Mouse (Mus musculus) brain, embryonic 18.5 days (tissue): ENCODE results near the gene Adat3.
"Not testable (repeated sequence)": the region's sequence is repeated elsewhere in the genome, so short reads cannot be mapped to it uniquely, and the experiment has no call there.

Experiments
- DNase-seq: peaks from one replicate; pipeline ENCODE4 v3.0.0-alpha.2; 2012; ENCODE audit warnings: low read depth, low spot score

Adat3 gene

DNA sequence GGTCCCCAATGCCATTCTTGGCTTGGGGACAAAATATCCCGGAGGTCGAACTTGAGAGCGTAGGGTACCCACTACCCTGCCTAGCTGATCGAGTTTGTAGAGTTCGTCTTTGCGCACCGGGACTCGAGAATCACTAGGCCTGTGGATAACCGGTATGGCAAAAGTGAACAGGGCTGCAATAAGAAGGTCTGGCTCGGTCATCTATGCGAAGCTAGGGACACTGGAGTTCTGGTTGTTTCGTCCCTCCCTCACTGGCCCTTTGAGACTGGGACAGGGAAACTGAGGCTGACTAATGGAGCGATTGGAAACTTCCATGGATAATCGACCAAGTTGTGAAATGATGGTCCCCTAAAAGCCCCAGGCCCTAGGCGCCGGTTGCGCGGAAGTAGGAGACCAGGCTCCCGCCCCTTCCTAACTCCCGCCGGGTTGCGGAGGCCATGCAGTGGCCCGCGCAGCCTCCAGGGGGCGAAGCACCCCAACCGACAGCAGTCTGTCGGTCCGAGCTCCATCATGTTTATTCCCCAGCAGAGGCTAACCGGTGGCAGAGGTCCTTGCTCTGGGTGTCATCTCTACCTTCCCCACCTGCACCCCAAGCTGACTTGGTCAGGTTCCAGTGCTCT is 24.4 kb upstream of the Adat3 start:
- no peak for DNase-seq

DNA sequence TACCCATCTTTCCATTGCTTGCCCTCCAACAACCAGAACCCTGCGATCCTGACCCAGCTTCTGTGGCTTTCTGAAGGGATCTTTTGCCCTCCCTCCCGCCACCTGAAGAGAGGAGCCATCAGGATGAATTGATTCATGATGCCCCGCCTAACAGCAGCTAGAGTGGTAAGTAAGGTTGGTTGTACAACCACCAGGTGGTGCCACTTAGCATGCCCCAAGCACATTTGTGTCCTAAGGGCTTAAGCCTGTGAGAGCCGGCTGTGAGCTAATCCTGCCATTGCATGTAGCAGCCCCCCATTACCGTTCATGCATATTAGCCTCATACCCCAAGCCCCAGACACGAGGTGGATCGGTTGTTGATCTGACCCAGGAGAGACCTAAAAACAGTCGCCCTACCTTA is 23.8 kb upstream of the Adat3 start:
- no peak for DNase-seq

- no peak for DNase-seq
Observed at GRCm38 (mm10) chr10:80583047-80583446, 19.6 kb upstream of the Adat3 start.

DNA sequence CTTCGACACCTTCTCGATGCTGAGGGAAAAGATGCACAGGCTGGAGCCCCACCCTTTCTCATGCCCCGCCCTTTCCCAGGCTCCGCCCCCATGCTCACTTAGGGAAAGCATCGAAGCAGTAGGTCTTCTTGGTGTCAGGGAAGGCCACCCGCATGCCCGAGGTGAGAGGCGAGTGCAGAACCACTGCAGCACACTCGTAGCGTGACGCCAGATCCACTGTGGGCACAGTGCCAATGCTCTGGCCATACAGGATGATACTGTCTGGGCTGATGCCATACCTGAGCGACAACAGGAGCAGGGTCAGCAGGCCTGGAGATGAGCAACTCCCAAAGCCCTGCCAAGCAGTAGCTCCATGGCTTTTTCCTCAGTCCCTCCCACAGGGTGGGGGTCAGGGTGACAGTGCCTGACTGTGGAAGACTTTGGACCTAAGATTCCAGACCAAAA is 18.6 kb upstream of the Adat3 start:
- DNase-seq, result no peak

DNA sequence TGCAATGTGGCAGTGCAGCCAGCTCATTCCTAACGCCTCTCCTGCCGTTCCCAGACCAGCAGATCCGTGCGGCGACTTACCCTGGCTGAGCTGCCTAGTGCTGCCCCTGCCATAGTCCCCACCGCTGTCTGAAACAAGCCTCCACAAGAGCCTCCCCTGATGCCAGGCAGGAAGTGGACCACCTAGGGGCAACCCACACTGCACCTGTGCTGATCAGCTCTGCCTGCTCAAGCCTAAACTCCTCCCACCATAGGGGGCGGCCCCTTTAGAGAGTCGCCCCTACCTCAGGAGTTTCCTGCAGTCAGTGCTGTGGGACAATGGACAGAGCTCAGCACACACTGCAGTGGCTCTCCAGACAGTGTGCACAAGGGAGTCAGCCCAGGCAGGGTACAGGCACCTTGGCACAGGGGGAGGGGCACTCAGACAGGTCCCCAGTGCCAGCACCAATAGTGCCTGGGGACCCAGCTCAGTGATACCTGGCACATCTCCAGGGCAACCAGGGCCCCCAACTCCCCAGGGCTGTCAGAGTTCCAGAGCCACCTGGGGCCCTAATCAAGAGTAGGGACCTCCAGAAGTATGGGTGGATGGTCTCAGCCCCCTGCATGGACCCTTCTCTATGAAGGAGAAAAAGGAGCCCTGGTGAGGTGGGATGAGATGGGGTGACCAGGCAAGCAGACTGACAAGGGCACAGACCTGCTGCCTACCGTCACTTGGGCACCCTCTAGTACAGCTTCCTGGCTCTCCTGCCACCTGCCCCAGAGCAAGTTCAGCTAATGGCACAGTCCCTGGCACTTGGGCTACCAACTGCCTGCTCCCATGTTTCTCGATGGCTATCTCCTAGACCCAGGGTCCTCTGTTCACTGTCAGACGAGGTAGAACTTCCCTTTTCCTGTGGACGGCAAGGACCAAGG is 17.8 kb upstream of the Adat3 start:
- no peak for DNase-seq

- no peak for DNase-seq
Observed at GRCm38 (mm10) chr10:80585581-80585980, 17.1 kb upstream of the Adat3 start.

DNA sequence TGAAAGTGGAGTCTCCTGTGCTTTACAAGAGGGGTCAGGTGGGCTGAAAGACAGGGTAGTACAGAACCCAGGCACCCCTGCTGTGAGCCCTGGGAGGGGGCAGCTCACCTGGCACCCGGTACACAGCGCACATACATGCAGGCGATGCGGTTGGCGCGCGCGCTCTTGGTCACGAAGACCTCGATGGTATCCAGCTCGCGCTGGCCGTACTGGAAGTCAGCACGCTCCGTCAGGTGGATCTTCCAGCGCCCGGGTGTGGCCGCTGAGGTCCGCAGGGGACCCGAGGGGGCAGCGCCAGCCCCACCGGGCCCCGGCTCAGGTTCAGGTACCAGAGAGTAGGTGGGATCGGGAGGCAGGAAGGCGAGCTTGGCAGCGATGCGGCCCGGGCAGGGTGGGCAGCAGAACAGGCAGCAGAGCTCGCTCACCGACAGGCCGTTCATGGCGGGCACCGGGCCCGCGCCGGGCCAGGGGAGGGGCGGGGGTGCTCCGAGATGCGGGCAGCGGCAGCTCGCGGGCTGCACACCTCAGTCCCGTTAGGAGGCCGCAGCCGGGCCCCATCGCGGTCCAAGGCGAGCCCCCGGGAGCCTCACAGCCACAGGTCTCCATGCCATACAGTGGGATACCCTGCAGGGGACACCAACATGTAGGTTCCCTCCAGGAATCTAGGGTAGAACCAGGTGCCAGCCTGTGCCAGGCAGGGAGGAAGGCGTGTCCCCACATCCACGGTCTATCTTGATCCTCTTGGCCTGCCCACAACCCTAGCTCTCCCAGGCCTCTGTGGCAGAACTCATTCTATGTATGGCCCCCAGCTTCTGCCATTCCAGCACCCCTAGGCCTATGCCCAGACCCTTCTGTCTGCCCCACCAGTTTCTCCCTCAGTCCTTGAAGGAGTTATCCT is 16.0 kb upstream of the Adat3 start:
- no peak for DNase-seq

DNA sequence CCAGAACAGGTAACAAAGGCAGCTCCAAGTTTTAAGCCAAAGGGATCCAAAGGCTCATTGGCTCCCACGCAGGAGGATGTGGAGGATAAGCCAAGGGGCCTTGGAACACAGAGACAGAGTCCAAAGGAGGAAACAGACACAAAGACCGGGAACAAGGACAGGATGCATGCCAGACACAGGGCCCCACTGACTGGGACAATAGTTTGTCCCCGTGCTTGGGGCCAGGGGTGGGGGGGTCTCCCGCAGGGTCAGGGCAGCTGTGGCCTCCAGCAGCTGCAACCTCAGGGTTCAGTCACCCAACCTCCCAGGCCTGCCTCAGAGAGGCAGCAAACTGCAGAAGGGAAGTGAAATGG is 15.4 kb upstream of the Adat3 start:
- DNase-seq, result no peak

GRCm38 (mm10) chr10:80589127-80589878 is 13.4 kb upstream of the Adat3 start:
- no peak for DNase-seq

- DNase-seq, result peak; percentile 94
Observed at GRCm38 (mm10) chr10:80589879-80590854, 12.5 kb upstream of the Adat3 start, which contains the start of gene Abhd17a. TSS of gene Abhd17a (minus strand) at chr10:80590341.

- DNase-seq, result no peak
Observed at GRCm38 (mm10) chr10:80596318-80596717, 6.4 kb upstream of the Adat3 start.

DNA sequence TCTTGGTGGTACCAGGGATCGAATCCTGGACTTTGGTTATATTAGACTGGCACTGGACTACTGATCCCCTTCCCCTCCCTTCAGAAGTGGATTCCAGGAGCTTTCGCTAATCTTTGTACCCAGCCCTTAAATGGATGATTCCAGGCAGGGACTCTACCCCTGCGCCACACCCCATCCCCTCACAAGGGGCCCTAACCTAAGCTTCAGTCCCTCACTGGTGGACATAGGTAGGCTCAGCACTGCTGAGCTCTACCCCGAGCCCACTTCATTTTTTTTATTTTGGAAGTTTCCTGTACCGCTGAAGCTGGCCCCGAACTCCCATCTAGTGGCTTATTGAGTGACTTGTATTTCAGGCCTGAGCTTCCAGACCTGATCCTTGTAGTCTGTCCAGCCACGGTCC is 684 bp downstream of the Adat3 start:
- no peak for DNase-seq

DNA sequence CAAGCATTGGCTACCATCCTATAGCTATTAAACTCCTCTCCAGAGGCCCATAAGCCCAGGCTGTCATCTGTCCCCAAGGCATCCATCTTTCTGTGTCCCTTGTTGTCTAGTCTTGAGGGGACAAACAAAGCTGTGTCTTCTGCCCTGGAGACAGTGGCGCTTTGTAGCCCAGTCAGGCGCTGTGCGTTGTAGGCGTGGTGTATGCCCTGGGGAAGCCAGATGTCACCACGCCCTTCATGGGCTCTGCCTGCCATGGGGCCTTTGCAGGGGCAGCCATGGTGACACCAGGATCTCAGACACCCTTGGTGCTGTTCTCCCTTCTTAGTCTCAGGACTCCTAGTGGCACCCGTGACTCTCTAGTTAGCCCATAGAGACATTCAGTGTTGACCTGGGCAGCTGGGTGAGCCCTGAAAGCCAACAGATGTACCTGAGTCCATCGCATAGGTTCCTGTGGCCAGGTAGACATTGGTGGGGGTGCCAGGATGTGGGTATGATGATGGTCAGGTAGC is 1.4 kb downstream of the Adat3 start:
- DNase-seq, result no peak

DNA sequence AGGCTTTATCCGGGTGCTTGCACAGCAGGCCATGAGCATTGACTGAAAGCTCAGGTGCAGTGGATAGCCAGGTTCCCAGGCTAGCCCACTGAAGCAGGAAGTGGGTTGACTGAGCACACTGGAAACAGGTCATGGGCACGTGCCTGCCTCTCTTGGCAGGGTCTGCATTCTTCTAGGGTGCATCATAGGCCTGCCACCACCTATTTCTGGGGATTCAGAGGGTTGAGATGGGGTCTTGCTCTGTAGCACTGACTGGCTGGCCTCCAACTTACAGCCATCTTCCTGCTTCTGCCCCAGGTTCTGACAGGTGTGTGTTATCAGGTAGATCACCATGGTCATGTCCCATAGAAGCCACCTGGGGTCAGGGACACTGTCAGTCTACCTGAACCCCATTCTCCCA is 2.3 kb downstream of the Adat3 start:
- no peak for DNase-seq

DNA sequence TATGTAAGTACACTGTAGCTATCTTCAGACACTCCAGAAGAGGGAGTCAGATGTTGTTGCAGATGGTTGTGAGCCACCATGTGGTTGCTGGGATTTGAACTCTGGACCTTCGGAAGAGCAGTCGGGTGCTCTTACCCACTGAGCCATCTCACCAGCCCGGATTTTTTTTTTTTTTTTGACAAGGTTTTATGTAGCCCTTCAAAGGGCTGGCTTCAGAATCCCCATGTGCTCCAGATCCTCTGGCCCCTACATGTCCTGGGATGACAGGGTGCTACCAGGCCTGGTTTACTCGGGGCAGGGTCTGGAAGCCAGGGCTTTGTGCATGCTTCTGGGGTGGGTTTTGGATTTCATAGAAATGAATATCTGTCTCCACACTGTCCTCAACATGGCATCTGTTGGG is 3.0 kb downstream of the Adat3 start, which contains the start of gene Gm49322:
Gene Gm49322, plus strand, starts transcription at position 301 of the 400 bp plus-strand sequence.
- not testable (repeated sequence) for DNase-seq

DNA sequence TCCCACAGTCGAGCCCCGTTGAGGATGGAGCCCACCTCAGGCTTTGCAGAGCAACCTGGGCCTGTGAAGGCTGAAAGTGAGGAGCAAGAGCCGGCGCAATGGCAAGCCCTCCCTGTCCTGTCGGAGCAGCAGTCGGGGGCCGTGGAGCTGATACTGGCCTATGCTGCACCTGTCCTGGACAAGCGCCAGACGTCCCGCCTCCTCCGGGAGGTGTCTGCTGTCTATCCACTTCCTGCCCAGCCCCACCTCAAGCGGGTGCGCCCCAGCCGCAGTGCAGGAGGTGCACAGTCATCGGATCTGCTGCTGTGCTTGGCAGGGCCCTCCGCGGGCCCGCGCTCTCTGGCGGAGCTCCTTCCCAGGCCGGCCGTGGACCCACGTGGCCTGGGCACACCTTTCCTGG is 3.6 kb downstream of the Adat3 start:
- no peak for DNase-seq

DNA sequence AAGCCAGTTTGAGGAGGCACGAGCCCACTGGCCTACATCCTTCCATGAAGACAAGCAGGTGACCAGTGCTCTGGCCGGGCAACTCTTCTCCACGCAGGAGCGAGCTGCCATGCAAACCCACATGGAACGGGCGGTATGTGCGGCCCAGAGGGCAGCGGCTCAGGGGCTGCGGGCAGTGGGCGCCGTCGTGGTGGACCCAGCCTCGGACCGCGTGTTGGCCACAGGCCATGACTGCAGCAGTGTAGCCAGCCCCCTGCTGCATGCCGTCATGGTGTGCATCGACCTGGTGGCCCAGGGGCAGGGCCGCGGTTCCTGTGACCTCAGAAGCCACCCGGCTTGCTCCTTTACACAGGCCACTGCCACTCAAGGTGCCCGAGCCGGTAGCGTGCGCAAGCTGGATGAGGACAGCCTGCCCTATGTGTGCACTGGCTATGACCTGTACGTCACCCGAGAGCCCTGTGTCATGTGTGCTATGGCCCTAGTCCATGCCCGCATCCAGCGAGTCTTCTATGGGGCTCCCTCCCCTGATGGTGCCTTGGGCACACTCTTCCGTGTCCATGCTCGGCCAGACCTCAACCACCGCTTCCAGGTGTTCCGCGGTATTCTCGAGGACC is 4.2 kb downstream of the Adat3 start:
- DNase-seq, result no peak

- no peak for DNase-seq
Observed at GRCm38 (mm10) chr10:80608435-80608834, 5.8 kb downstream of the Adat3 start.

GRCm38 (mm10) chr10:80609269-80609924 is 6.7 kb downstream of the Adat3 start:
- no peak for DNase-seq
